Mouse (Mus musculus) NIH3T3 (cell line): Measurements from ENCODE around the gene Tapt1.
"Not testable (repeated sequence)": the region's sequence is repeated elsewhere in the genome, so short reads cannot be mapped to it uniquely, and the experiment has no call there.

Source experiments
- DNase-seq: peaks from one replicate; pipeline ENCODE4 v3.0.0-alpha.2; 2012; ENCODE audit warnings: low read depth

Gene Tapt1

DNA sequence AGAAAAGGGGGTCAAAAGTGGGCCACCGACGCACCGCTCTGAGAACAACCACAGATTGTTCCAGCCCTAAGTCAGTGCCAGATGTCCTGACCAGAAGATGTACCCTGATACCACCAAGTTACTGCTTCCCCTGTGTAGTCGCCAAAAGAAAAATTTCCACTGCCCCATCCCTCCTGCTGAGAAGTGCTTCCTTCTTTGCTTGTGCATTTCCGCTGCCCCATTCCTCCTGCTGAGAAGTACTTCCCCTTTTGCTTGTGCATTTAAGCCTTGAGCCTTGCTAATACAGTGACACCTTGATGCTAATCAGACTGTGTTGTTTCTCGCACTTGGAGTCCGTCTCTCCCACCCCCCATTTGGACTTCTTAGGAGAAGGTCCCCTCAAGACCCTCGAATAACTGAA is 99.9 kb downstream of the Tapt1 start:
- not testable (repeated sequence) for DNase-seq
